ENCODE assay signal across 13 mouse cellular contexts in the genomic region with DNA sequence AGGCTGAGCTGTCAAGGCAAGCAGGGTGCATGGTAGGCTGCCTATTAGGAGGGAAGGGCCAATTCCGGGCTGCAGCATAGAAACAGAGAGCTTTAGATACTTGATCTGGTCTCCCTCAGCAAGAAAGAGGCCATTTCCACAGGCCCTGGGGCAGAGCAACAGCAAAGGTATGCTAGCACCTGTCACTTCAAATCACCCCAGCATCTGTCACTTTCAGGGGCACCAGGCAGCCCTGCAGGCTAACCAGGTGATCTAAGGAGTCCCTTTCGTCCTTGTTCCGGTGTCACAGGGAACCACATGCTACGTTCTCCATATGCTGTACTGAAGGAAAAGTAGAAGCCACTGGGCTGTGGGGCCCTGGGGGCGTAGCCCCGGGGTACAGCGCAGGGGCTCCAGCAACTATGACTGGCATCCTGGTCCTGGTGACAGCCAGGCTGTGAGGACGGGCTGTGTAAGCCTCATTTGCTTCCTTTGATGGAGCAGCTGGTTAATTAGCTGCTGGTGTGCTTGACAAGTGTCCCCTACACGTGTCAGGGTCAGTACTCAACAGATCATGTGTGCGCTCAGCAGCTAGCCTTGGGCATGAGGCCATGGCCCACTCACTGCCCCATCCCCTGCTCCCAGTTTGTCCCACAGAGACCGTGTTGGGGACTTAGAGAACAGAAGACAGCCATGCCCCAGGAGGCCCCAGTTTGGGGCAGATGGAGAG. TPM values are rescaled to one million over a fixed set of nuclear protein-coding genes. Genes with fewer than 3 reads are reported as not detected.
A peak's percentile ranks its signal among the peaks of the same experiment; 100 is the strongest.
DNase-seq lines count a peak whose midpoint lies in the region; ATAC-seq lines count a peak whose summit lies in the region.
"Had no signal": no experiment of that assay in that cellular context is flagged by ENCODE, and none has a peak within 500 bp of the region (broad histone marks: within the 10 kb centered on the region; RNA-seq: fewer than 3 reads in every experiment).

No protein-coding gene starts in this region.

- peak overlapping the region; percentile 6; the same call in 1 of the 2 replicates for H3K27ac ChIP-seq in hindbrain, embryonic 12.5 days
- no peak overlapping the region for H3K27ac ChIP-seq in hindbrain, embryonic 14.5 days
- H3K27ac ChIP-seq in forebrain, embryonic 14.5 days (ENCODE audit: low read depth, low read length), result no peak overlapping the region
- H3K27ac ChIP-seq in limb, embryonic 15.5 days, result no peak overlapping the region; the same call in 1 of the 2 replicates

- WGBS in hindbrain, embryonic 12.5 days, result 59% methylated on average over 11 of the region's 11 CpGs
- WGBS in hindbrain, embryonic 14.5 days, result 52% methylated on average over 11 of the region's 11 CpGs
- 58% methylated on average over 11 of the region's 11 CpGs for WGBS in forebrain, embryonic 14.5 days
- 56% methylated on average over 11 of the region's 11 CpGs for WGBS in limb, embryonic 15.5 days

- no peaks in the 10 kb centered on the region for H3K27me3 ChIP-seq in hindbrain, embryonic 12.5 days
- H3K27me3 ChIP-seq in hindbrain, embryonic 14.5 days (ENCODE audit: control insufficient read depth, insufficient read depth, low read length), result no peaks in the 10 kb centered on the region
- H3K27me3 ChIP-seq in forebrain, embryonic 14.5 days (replicated peaks; ENCODE audit: control insufficient read depth, insufficient read depth, low read length), result no peaks in the 10 kb centered on the region
- no peaks in the 10 kb centered on the region for H3K27me3 ChIP-seq in limb, embryonic 15.5 days

- no peaks in the 10 kb centered on the region for H3K9me3 ChIP-seq in hindbrain, embryonic 12.5 days (replicated peaks)
- H3K9me3 ChIP-seq in hindbrain, embryonic 14.5 days (ENCODE audit: control insufficient read depth, low read length), result no peaks in the 10 kb centered on the region
- H3K9me3 ChIP-seq in forebrain, embryonic 14.5 days (replicated peaks; ENCODE audit: control insufficient read depth, low read length), result no peaks in the 10 kb centered on the region
- no peaks in the 10 kb centered on the region for H3K9me3 ChIP-seq in limb, embryonic 15.5 days
- H3K9me3 ChIP-seq: G1E had no signal

- H3K9ac ChIP-seq in hindbrain, embryonic 12.5 days, result no peak overlapping the region
- no peak overlapping the region for H3K9ac ChIP-seq in hindbrain, embryonic 14.5 days
- no peak overlapping the region for H3K9ac ChIP-seq in forebrain, embryonic 14.5 days (ENCODE audit: low read length)
- no peak overlapping the region for H3K9ac ChIP-seq in limb, embryonic 15.5 days

- H3K4me2 ChIP-seq in hindbrain, embryonic 12.5 days (replicated peaks), result no peak overlapping the region
- H3K4me2 ChIP-seq in hindbrain, embryonic 14.5 days (replicated peaks), result no peak overlapping the region
- no peak overlapping the region for H3K4me2 ChIP-seq in forebrain, embryonic 14.5 days (ENCODE audit: low read length)
- H3K4me2 ChIP-seq in limb, embryonic 15.5 days, result no peak overlapping the region

- H3K4me1 ChIP-seq in hindbrain, embryonic 12.5 days, result peaks cover 22% of the 10 kb centered on the region
- no peaks in the 10 kb centered on the region for H3K4me1 ChIP-seq in hindbrain, embryonic 14.5 days (replicated peaks; ENCODE audit: control insufficient read depth, insufficient read depth, low read length)
- H3K4me1 ChIP-seq in forebrain, embryonic 14.5 days (ENCODE audit: control insufficient read depth, insufficient read depth, low read length), result no peaks in the 10 kb centered on the region
- peaks cover 42% of the 10 kb centered on the region for H3K4me1 ChIP-seq in limb, embryonic 15.5 days

- no peak overlapping the region for H3K4me3 ChIP-seq in hindbrain, embryonic 12.5 days
- no peak overlapping the region for H3K4me3 ChIP-seq in hindbrain, embryonic 14.5 days (replicated peaks; ENCODE audit: low read length)
- no peak overlapping the region for H3K4me3 ChIP-seq in forebrain, embryonic 14.5 days (ENCODE audit: low read depth, low read length)
- H3K4me3 ChIP-seq in limb, embryonic 15.5 days, result no peak overlapping the region
- H3K4me3 ChIP-seq: erythroblast, embryonic 14.5 days had no signal

- peak; percentile 40 to 70 for DNase-seq in adrenal gland, adult (ENCODE audit: inconsistent age in 2 of 2, low spot score in 1 of 2)
- DNase-seq in adrenal gland, postnatal 10 days, result no peak
- DNase-seq in hindbrain, embryonic 14.5 days (ENCODE audit: low spot score), result no peak
- peak; percentile 33 for DNase-seq in forebrain, embryonic 14.5 days (ENCODE audit: low spot score)
- DNase-seq in ovary, adult 18-20 months (ENCODE audit: low spot score), result no peak
- no peak for DNase-seq in natural killer cell, adult 2 months (ENCODE audit: low spot score in 2 of 2)
- DNase-seq: kidney, postnatal 4 days; lung, postnatal 36 days; thymus, postnatal 4 days had no signal

- H3K36me3 ChIP-seq in hindbrain, embryonic 12.5 days, result peaks cover 41% of the 10 kb centered on the region
- H3K36me3 ChIP-seq in hindbrain, embryonic 14.5 days (replicated peaks; ENCODE audit: control insufficient read depth, insufficient read depth), result peaks cover 36% of the 10 kb centered on the region
- peaks cover 16% of the 10 kb centered on the region for H3K36me3 ChIP-seq in forebrain, embryonic 14.5 days (ENCODE audit: control insufficient read depth, insufficient read depth, low read length)
- no peaks in the 10 kb centered on the region for H3K36me3 ChIP-seq in limb, embryonic 15.5 days
- H3K36me3 ChIP-seq: G1E had no signal

- no peak for ATAC-seq in hindbrain, embryonic 12.5 days (ENCODE audit: low FRiP score)
- ATAC-seq in hindbrain, embryonic 14.5 days (ENCODE audit: low FRiP score), result no peak
- peak; percentile 40; the same call in 1 of the 2 replicates for ATAC-seq in forebrain, embryonic 14.5 days
- peak; percentile 50; the same call in 1 of the 2 replicates for ATAC-seq in limb, embryonic 15.5 days (ENCODE audit: insufficient number of reproducible peaks, low FRiP score, low TSS enrichment, low read depth)

RNA-seq across cellular contexts. Expression of a gene that starts 14.8 kb away (rescaled TPM):
- 10 to 100 TPM; 11.5 to 16.6 TPM for total RNA-seq in adrenal gland, postnatal 10 days (2021)
- 43.8 and 44.5 TPM in 2 replicates for polyA plus RNA-seq in hindbrain, embryonic 12.5 days (2016; fragmentation: Nextera tagmentation; extraction: Ambion mirVana)
- 37.7 and 46.2 TPM in 2 replicates for polyA plus RNA-seq in hindbrain, embryonic 14.5 days (2014; fragmentation: Nextera tagmentation; extraction: Ambion mirVana)
- 26.8 and 34.5 TPM in 2 replicates for polyA plus RNA-seq in forebrain, embryonic 14.5 days (2014; fragmentation: Nextera tagmentation; extraction: Ambion mirVana)
- 13.8 and 15.9 TPM in 2 replicates for polyA plus RNA-seq in limb, embryonic 15.5 days (2015; fragmentation: Nextera tagmentation; extraction: Ambion mirVana)

RNA-seq across cellular contexts. Expression of a gene that starts 43.0 kb away (rescaled TPM):
- 100 to 1,000 TPM; 331 to 363 TPM for total RNA-seq in adrenal gland, postnatal 10 days (2021)
- polyA plus RNA-seq in hindbrain, embryonic 12.5 days (2016; fragmentation: Nextera tagmentation; extraction: Ambion mirVana), result 838 and 891 TPM in 2 replicates
- 122 and 128 TPM in 2 replicates for polyA plus RNA-seq in hindbrain, embryonic 14.5 days (2014; fragmentation: Nextera tagmentation; extraction: Ambion mirVana)
- polyA plus RNA-seq in forebrain, embryonic 14.5 days (2014; fragmentation: Nextera tagmentation; extraction: Ambion mirVana), result 102 and 115 TPM in 2 replicates
- 2,485 and 2,692 TPM in 2 replicates for polyA plus RNA-seq in limb, embryonic 15.5 days (2015; fragmentation: Nextera tagmentation; extraction: Ambion mirVana)
- polyA plus RNA-seq: G1E had no signal

Comparison
In these comparisons a context has a peak if more than half of its experiments do, and no peak if none do; other contexts are left out.
1. DNase-seq: peak in adrenal gland, adult (2 of 2) and forebrain, embryonic 14.5 days (single experiment); none in adrenal gland, postnatal 10 days (single experiment), hindbrain, embryonic 14.5 days (single experiment), ovary, adult 18-20 months (single experiment) and natural killer cell, adult 2 months (0 of 2).
2. ATAC-seq: peak in forebrain, embryonic 14.5 days (single experiment) and limb, embryonic 15.5 days (single experiment); none in hindbrain, embryonic 12.5 days (single experiment) and hindbrain, embryonic 14.5 days (single experiment).